Mouse (Mus musculus): Measurements from ENCODE around the gene Hoxa6. TPM values are rescaled to one million over a fixed set of nuclear protein-coding genes. Genes with fewer than 3 reads are reported as not detected.

Hoxa6 gene
- polyA plus RNA-seq, 1 experiment from 2014 or later, result 0.33 TPM

GRCm38 (mm10) chr6:52162611-52163365 lies 45.7 kb downstream of the Hoxa6 start:
- peak overlapping the region; percentile 77 for H3K4me2 ChIP-seq (replicated peaks; ENCODE audit: low read depth)
- DNase-seq (ENCODE audit: low spot score) (no peak), ATAC-seq (ENCODE audit: low FRiP score, low TSS enrichment) (no peak)
- H3K4me1 ChIP-seq (replicated peaks; ENCODE audit: control insufficient read depth, insufficient read depth), result no peaks in the 10 kb centered on the region
- peak overlapping the region; percentile 89 for H3K9ac ChIP-seq (ENCODE audit: low read length)
- H3K27ac ChIP-seq (replicated peaks), result peak overlapping the region; percentile 96
- 25% methylated on average over 14 of the region's 14 CpGs for WGBS
- no peaks in the 10 kb centered on the region for H3K9me3 ChIP-seq (ENCODE audit: control insufficient read depth, low read length)
- H3K27me3 ChIP-seq (ENCODE audit: control insufficient read depth, insufficient read depth, low read length), result no peaks in the 10 kb centered on the region; the same call in 1 of the 2 replicates
- H3K36me3 ChIP-seq (ENCODE audit: control insufficient read depth, insufficient read depth, low read length), result no peaks in the 10 kb centered on the region
- H3K4me3 ChIP-seq (ENCODE audit: low read depth, low read length), result peak overlapping the region; percentile 65
- TF ChIP-seq CTCF (IDR thresholded peaks at IDR 0.05; ENCODE audit: low read depth), result no peak
- no peak for TF ChIP-seq EP300 (optimal IDR thresholded peaks at IDR 0.05)

GRCm38 (mm10) chr6:52162093-52162380 lies 46.5 kb downstream of the Hoxa6 start:
- Histone ChIP-seq H3K4me2 (replicated peaks; ENCODE audit: low read depth) (peak overlapping the region; percentile 77), H3K27ac (replicated peaks) (0 out of 2 replicates have a peak overlapping the region, but pooled peaks have one; percentile 3), H3K4me1 (replicated peaks; ENCODE audit: control insufficient read depth, insufficient read depth) (no peaks in the 10 kb centered on the region), H3K27me3 (ENCODE audit: control insufficient read depth, insufficient read depth, low read length) (no peaks in the 10 kb centered on the region; the same call in 1 of the 2 replicates), H3K36me3 (ENCODE audit: control insufficient read depth, insufficient read depth, low read length) (no peaks in the 10 kb centered on the region), H3K4me3 (ENCODE audit: low read depth, low read length) (peak overlapping the region; percentile 65; the same call in 1 of the 2 replicates), H3K9ac (ENCODE audit: low read length) (peak overlapping the region; percentile 4; the same call in 1 of the 2 replicates), H3K9me3 (ENCODE audit: control insufficient read depth, low read length) (no peaks in the 10 kb centered on the region)
- 23% methylated on average over 1 of the region's 1 CpGs for WGBS
- DNase-seq (ENCODE audit: low spot score) (no peak), ATAC-seq (ENCODE audit: low FRiP score, low TSS enrichment) (no peak)
- no peak for TF ChIP-seq CTCF (IDR thresholded peaks at IDR 0.05; ENCODE audit: low read depth)
- no peak for TF ChIP-seq EP300 (optimal IDR thresholded peaks at IDR 0.05)

GRCm38 (mm10) chr6:52161336-52162092 lies 47.0 kb downstream of the Hoxa6 start:
- H3K27ac ChIP-seq (replicated peaks), result peak overlapping the region; percentile 79
- WGBS, result 20% methylated on average over 8 of the region's 8 CpGs

GRCm38 (mm10) chr6:52160511-52161335 lies 47.8 kb downstream of the Hoxa6 start:
- WGBS, result 8% methylated on average over 30 of the region's 30 CpGs
- peak overlapping the region; percentile 39 for H3K9ac ChIP-seq (ENCODE audit: low read length)
- no peaks in the 10 kb centered on the region for H3K4me1 ChIP-seq (replicated peaks; ENCODE audit: control insufficient read depth, insufficient read depth)
- no peak for TF ChIP-seq EP300 (optimal IDR thresholded peaks at IDR 0.05)
- TF ChIP-seq CTCF (IDR thresholded peaks at IDR 0.05; ENCODE audit: low read depth), result no peak
- H3K4me3 ChIP-seq (ENCODE audit: low read depth, low read length), result peak overlapping the region; percentile 70
- H3K4me2 ChIP-seq (replicated peaks; ENCODE audit: low read depth), result peak overlapping the region; percentile 91
- no peaks in the 10 kb centered on the region for H3K36me3 ChIP-seq (ENCODE audit: control insufficient read depth, insufficient read depth, low read length)
- no peaks in the 10 kb centered on the region; the same call in 1 of the 2 replicates for H3K27me3 ChIP-seq (ENCODE audit: control insufficient read depth, insufficient read depth, low read length)
- H3K9me3 ChIP-seq (ENCODE audit: control insufficient read depth, low read length), result no peaks in the 10 kb centered on the region
- peak; percentile 27; the same call in 1 of the 2 replicates for ATAC-seq (ENCODE audit: low FRiP score, low TSS enrichment)
- peak overlapping the region; percentile 79 for H3K27ac ChIP-seq (replicated peaks)
- no peak for DNase-seq (ENCODE audit: low spot score)

More at GRCm38 (mm10) chr6:52161336-52162092, 47.0 kb downstream of the Hoxa6 start:
- H3K9ac ChIP-seq (ENCODE audit: low read length), result peak overlapping the region; percentile 4; the same call in 1 of the 2 replicates
- TF ChIP-seq CTCF (IDR thresholded peaks at IDR 0.05; ENCODE audit: low read depth) (no peak), EP300 (optimal IDR thresholded peaks at IDR 0.05) (no peak)
- ATAC-seq (ENCODE audit: low FRiP score, low TSS enrichment) (no peak), DNase-seq (ENCODE audit: low spot score) (no peak)
- no peaks in the 10 kb centered on the region; the same call in 1 of the 2 replicates for H3K27me3 ChIP-seq (ENCODE audit: control insufficient read depth, insufficient read depth, low read length)
- peak overlapping the region; percentile 70 for H3K4me3 ChIP-seq (ENCODE audit: low read depth, low read length)
- no peaks in the 10 kb centered on the region for H3K4me1 ChIP-seq (replicated peaks; ENCODE audit: control insufficient read depth, insufficient read depth)
- H3K9me3 ChIP-seq (ENCODE audit: control insufficient read depth, low read length), result no peaks in the 10 kb centered on the region
- H3K36me3 ChIP-seq (ENCODE audit: control insufficient read depth, insufficient read depth, low read length), result no peaks in the 10 kb centered on the region
- peak overlapping the region; percentile 91 for H3K4me2 ChIP-seq (replicated peaks; ENCODE audit: low read depth)

- Histone ChIP-seq H3K27me3 (ENCODE audit: control insufficient read depth, insufficient read depth, low read length) (no peaks in the 10 kb centered on the region; the same call in 1 of the 2 replicates), H3K9me3 (ENCODE audit: control insufficient read depth, low read length) (no peaks in the 10 kb centered on the region), H3K4me3 (ENCODE audit: low read depth, low read length) (peak overlapping the region; percentile 70), H3K36me3 (ENCODE audit: control insufficient read depth, insufficient read depth, low read length) (no peaks in the 10 kb centered on the region), H3K4me2 (replicated peaks; ENCODE audit: low read depth) (peak overlapping the region; percentile 91), H3K4me1 (replicated peaks; ENCODE audit: control insufficient read depth, insufficient read depth) (no peaks in the 10 kb centered on the region), H3K27ac (replicated peaks) (peak overlapping the region; percentile 79), H3K9ac (ENCODE audit: low read length) (peak overlapping the region; percentile 39)
- TF ChIP-seq EP300 (optimal IDR thresholded peaks at IDR 0.05) (no peak), CTCF (IDR thresholded peaks at IDR 0.05; ENCODE audit: low read depth) (no peak)
- 14% methylated on average over 9 of the region's 9 CpGs for whole genome bisulfite sequencing
- ATAC-seq (ENCODE audit: low FRiP score, low TSS enrichment) (no peak), DNase-seq (ENCODE audit: low spot score) (no peak)
Observed at GRCm38 (mm10) chr6:52159979-52160378, 48.5 kb downstream of the Hoxa6 start.
